ENCODE assay signal across 8 mouse cellular contexts in genomic region chr5:114942074-114942765, GRCm38 (mm10). TPM values are rescaled to one million over a fixed set of nuclear protein-coding genes. Genes with fewer than 3 reads are reported as not detected.
A peak's percentile ranks its signal among the peaks of the same experiment; 100 is the strongest.
DNase-seq lines count a peak whose midpoint lies in the region; ATAC-seq lines count a peak whose summit lies in the region.

Gene 2210016L21Rik, plus strand, starts transcription at chr5:114942158.

- H3K4me2 ChIP-seq in hindbrain, embryonic 16.5 days (ENCODE audit: low read length): peak within 1 kb of the TSS; percentile 52

- ATAC-seq in hindbrain, embryonic 16.5 days: peak; percentile 94

- DNase-seq in ZHBTc4 (ENCODE audit: low read depth, low spot score): peak; percentile 95
- DNase-seq in cerebellum, postnatal 4 days (ENCODE audit: low spot score in 2 of 2): peak; percentile 68 to 85
- DNase-seq in gastrocnemius, adult 18-20 months (ENCODE audit: low spot score): peak; percentile 88
- peak; percentile 85 to 88 for DNase-seq in left cerebral cortex, adult 18-20 months (ENCODE audit: low spot score in 2 of 2)
- DNase-seq in right cerebral cortex, adult 18-20 months: peak; percentile 90
- DNase-seq in urinary bladder, postnatal 25 days (ENCODE audit: low spot score): peak; percentile 67

- H3K27me3 ChIP-seq in hindbrain, embryonic 16.5 days (replicated peaks; ENCODE audit: control insufficient read depth, insufficient read depth, low read length): no peaks in the 10 kb centered on the region

- H3K4me1 ChIP-seq in hindbrain, embryonic 16.5 days (ENCODE audit: control insufficient read depth, insufficient read depth, low read depth, low read length): peaks cover 8% of the 10 kb centered on the region

- under 1% methylated on average over 39 of the region's 39 CpGs for WGBS in hindbrain, embryonic 16.5 days
- WGBS in macrophage (ENCODE audit: missing documents): 3% methylated on average over 39 of the region's 39 CpGs

- peak within 1 kb of the TSS; percentile 70 for H3K4me3 ChIP-seq in hindbrain, embryonic 16.5 days (ENCODE audit: low read length)
- H3K4me3 ChIP-seq in macrophage (ENCODE audit: inconsistent target): peak within 1 kb of the TSS; percentile 95

- peaks cover 17% of the 10 kb centered on the region for H3K36me3 ChIP-seq in hindbrain, embryonic 16.5 days (ENCODE audit: control insufficient read depth, insufficient read depth, low read length)
- H3K36me3 ChIP-seq in macrophage (ENCODE audit: inconsistent target): peaks cover 22% of the 10 kb centered on the region

- peaks cover 19% of the 10 kb centered on the region for H3K79me2 ChIP-seq in macrophage (ENCODE audit: inconsistent target)

- peak within 1 kb of the TSS; percentile 90 for H3K9ac ChIP-seq in hindbrain, embryonic 16.5 days (ENCODE audit: low read depth, low read length)

- H3K27ac ChIP-seq in hindbrain, embryonic 16.5 days (ENCODE audit: low read depth, low read length): peak within 1 kb of the TSS; percentile 87
- peak within 1 kb of the TSS; percentile 33 for H3K27ac ChIP-seq in macrophage

- H3K9me3 ChIP-seq in hindbrain, embryonic 16.5 days (ENCODE audit: control insufficient read depth, low read length): no peaks in the 10 kb centered on the region

RNA-seq across cellular contexts. Expression of gene 2210016L21Rik, which starts in this region (rescaled TPM):
- 10 to 100 TPM; 17.1 to 24.1 TPM for total RNA-seq in gastrocnemius, adult 18-20 months (2021)
- 125 and 142 TPM in 2 replicates for polyA plus RNA-seq in hindbrain, embryonic 16.5 days (2015; fragmentation: Nextera tagmentation; extraction: Ambion mirVana)
- 100 to 1,000 TPM; 207 to 236 TPM for total RNA-seq in left cerebral cortex, adult 18-20 months (2021)
- 10 to 100 TPM in 20 of 26 experiments, 1 to 10 TPM in 6; 2.3 to 44.1 (median 19.3) TPM for total RNA-seq in macrophage (2018; cell fraction: chromatin; rRNA removed)
- 10 to 100 TPM; 13.0 to 23.5 (median 17.4) TPM for total RNA-seq in macrophage (2018; cell fraction: cytosol; rRNA removed)
- total RNA-seq in macrophage (2018; cell fraction: nucleus; rRNA removed): 10 to 100 TPM in 17 of 26 experiments, 1 to 10 TPM in 9; 3.5 to 37.2 (median 13.2) TPM
- 15.9 to 19.6 TPM (median 16.7 TPM) in 3 replicates for polyA plus RNA-seq in macrophage (2018)

Comparison
In these comparisons a context has a peak if more than half of its experiments do, and no peak if none do; other contexts are left out.
1. Peak in every context shown above with its lines: DNase-seq, ATAC-seq, H3K4me3 ChIP-seq and H3K27ac ChIP-seq.
2. RNA of gene 2210016L21Rik (total RNA-seq): 207 to 236 TPM in left cerebral cortex, adult 18-20 months; 17.1 to 24.1 TPM in gastrocnemius, adult 18-20 months; every median in the first group is over 4 times any median in the second.